Mouse (Mus musculus) spleen, adult 18-20 months (tissue): ENCODE data around the gene Stambp.
"Not testable (repeated sequence)": the region's sequence is repeated elsewhere in the genome, so short reads cannot be mapped to it uniquely, and the experiment has no call there.

ENCODE experiments used
- DNase-seq, 2 experiments: peaks; one replicate each; pipeline ENCODE4 v3.0.0; 2022; ENCODE audit warnings: mixed read lengths in 2 of 2

Stambp gene

GRCm38 (mm10) chr6:83572671-83573070 lies at the start of gene Stambp:
Stambp (minus strand) TSS chr6:83572729.
- DNase-seq = peak in 1 of 2 experiments; percentile 10

- no peak for DNase-seq
These were observed 47.4 kb upstream of the Stambp start for GRCm38 (mm10) chr6:83619955-83620354.

- DNase-seq = no peak
These were observed 45.2 kb upstream of the Stambp start for GRCm38 (mm10) chr6:83617581-83618335.

- DNase-seq = peak in 1 of 2 experiments; percentile 3
These were observed 44.0 kb upstream of the Stambp start for GRCm38 (mm10) chr6:83616512-83616911.

- DNase-seq = no peak
These were observed 41.9 kb upstream of the Stambp start for GRCm38 (mm10) chr6:83614469-83614868.

GRCm38 (mm10) chr6:83612976-83613375 lies 40.4 kb upstream of the Stambp start:
- DNase-seq = no peak

GRCm38 (mm10) chr6:83599636-83600174 lies 27.2 kb upstream of the Stambp start:
- no peak for DNase-seq

- no peak for DNase-seq
These were observed 26.6 kb upstream of the Stambp start for GRCm38 (mm10) chr6:83599060-83599550.

- peak in 1 of 2 experiments; percentile 27 for DNase-seq
These were observed 26.1 kb upstream of the Stambp start for GRCm38 (mm10) chr6:83598646-83599045.

- DNase-seq = no peak
These were observed 25.5 kb upstream of the Stambp start for GRCm38 (mm10) chr6:83597988-83598387.

GRCm38 (mm10) chr6:83595035-83595434 lies 22.5 kb upstream of the Stambp start:
- no peak for DNase-seq

- DNase-seq = no peak
These were observed 21.4 kb upstream of the Stambp start for GRCm38 (mm10) chr6:83593896-83594295.

GRCm38 (mm10) chr6:83592051-83592450 lies 19.5 kb upstream of the Stambp start:
- DNase-seq = no peak

GRCm38 (mm10) chr6:83590301-83590700 lies 17.8 kb upstream of the Stambp start:
- DNase-seq = no peak

GRCm38 (mm10) chr6:83587191-83587590 lies 14.7 kb upstream of the Stambp start:
- DNase-seq = not testable (repeated sequence)

GRCm38 (mm10) chr6:83585328-83585727 lies 12.8 kb upstream of the Stambp start:
- not testable (repeated sequence) for DNase-seq

- no peak for DNase-seq
These were observed 11.1 kb upstream of the Stambp start for GRCm38 (mm10) chr6:83583591-83583990.

- DNase-seq = peak in 1 of 2 experiments; percentile 19
These were observed 10.4 kb upstream of the Stambp start for GRCm38 (mm10) chr6:83582938-83583270.

GRCm38 (mm10) chr6:83582135-83582937 lies 9.8 kb upstream of the Stambp start:
- no peak for DNase-seq

- DNase-seq = no peak
These were observed 5.0 kb upstream of the Stambp start for GRCm38 (mm10) chr6:83577534-83577933.

GRCm38 (mm10) chr6:83575609-83576008 lies 3.1 kb upstream of the Stambp start:
- DNase-seq = no peak

GRCm38 (mm10) chr6:83571840-83572667 lies 475 bp downstream of the Stambp start:
- peak; percentile 68 to 78 for DNase-seq
